Mouse (Mus musculus) forebrain, embryonic 13.5 days (tissue): ENCODE results near the gene Slc37a4. TPM values are rescaled to one million over a fixed set of nuclear protein-coding genes. Genes with fewer than 3 reads are reported as not detected.

ENCODE experiments used
- microRNA-seq: library from miRNA; unstranded; fragments of <30 nt; microRNA quantifications from one replicate; pipeline ENCODE4, GENCODE M21; 2016
- polyA plus RNA-seq: library from polyadenylated mRNA; unstranded; fragments of >200 nt; fragmentation: Nextera tagmentation; extraction: Ambion mirVana; gene quantifications from 2 replicates; pipeline ENCODE4 v1.2.1, GENCODE M21; 2015

Gene Slc37a4
- polyA plus RNA-seq, 1 experiment from 2014 or later, result 23.3 TPM

Small RNAs within 50 kb of the gene (microRNA-seq; reads per million reads assigned to microRNA genes)
- gene Mir7085, result not detected

Other genes with a start within 250 kb of the Slc37a4 start
- gene Cbl, start 162.8 kb upstream of the Slc37a4 start, polyA plus RNA-seq, result 25.2 and 26.4 TPM in 2 replicates
- gene Ccdc153, start 156.2 kb upstream of the Slc37a4 start, polyA plus RNA-seq, result not detected in 2 replicates
- 0.39 and 0.40 TPM in 2 replicates for gene Pdzd3, start 145.4 kb upstream of the Slc37a4 start, polyA plus RNA-seq
- 4.4 and 4.5 TPM in 2 replicates for gene Nlrx1, start 128.3 kb upstream of the Slc37a4 start, polyA plus RNA-seq
- gene Abcg4, start 108.2 kb upstream of the Slc37a4 start, polyA plus RNA-seq, result 9.2 and 10.9 TPM in 2 replicates
- 30.5 and 38.4 TPM in 2 replicates for gene Hinfp, start 91.2 kb upstream of the Slc37a4 start, polyA plus RNA-seq
- 14.0 and 19.6 TPM in 2 replicates for gene C2cd2l, start 76.6 kb upstream of the Slc37a4 start, polyA plus RNA-seq
- gene Dpagt1, start 70.8 kb upstream of the Slc37a4 start, polyA plus RNA-seq, result 36.8 and 40.1 TPM in 2 replicates
- gene H2afx, start 62.2 kb upstream of the Slc37a4 start, polyA plus RNA-seq, result 393 TPM in 2 replicates
- 91.6 and 92.2 TPM in 2 replicates for gene Hmbs, start 52.6 kb upstream of the Slc37a4 start, polyA plus RNA-seq
- gene Vps11, start 35.2 kb upstream of the Slc37a4 start, polyA plus RNA-seq, result 34.9 and 37.9 TPM in 2 replicates
- gene Hyou1, start 17.4 kb upstream of the Slc37a4 start, polyA plus RNA-seq, result 22.4 and 26.5 TPM in 2 replicates
- 1,416 and 1,661 TPM in 2 replicates for gene Rps25, start 10.3 kb downstream of the Slc37a4 start, polyA plus RNA-seq
- gene Trappc4, start 10.7 kb downstream of the Slc37a4 start, polyA plus RNA-seq, result 311 and 314 TPM in 2 replicates
- gene Ccdc84, start 21.7 kb downstream of the Slc37a4 start, polyA plus RNA-seq, result 29.1 and 30.3 TPM in 2 replicates
- gene Foxr1, start 44.3 kb downstream of the Slc37a4 start, polyA plus RNA-seq, result not detected in 2 replicates
- not detected in 2 replicates for gene Upk2, start 58.1 kb downstream of the Slc37a4 start, polyA plus RNA-seq
- gene Bcl9l, start 86.0 kb downstream of the Slc37a4 start, polyA plus RNA-seq, result 8.6 and 9.1 TPM in 2 replicates
- not detected in 2 replicates for gene Cxcr5, start 165.0 kb downstream of the Slc37a4 start, polyA plus RNA-seq
- gene Ddx6, start 208.0 kb downstream of the Slc37a4 start, polyA plus RNA-seq, result 28.1 and 30.0 TPM in 2 replicates